In the genomic region with DNA sequence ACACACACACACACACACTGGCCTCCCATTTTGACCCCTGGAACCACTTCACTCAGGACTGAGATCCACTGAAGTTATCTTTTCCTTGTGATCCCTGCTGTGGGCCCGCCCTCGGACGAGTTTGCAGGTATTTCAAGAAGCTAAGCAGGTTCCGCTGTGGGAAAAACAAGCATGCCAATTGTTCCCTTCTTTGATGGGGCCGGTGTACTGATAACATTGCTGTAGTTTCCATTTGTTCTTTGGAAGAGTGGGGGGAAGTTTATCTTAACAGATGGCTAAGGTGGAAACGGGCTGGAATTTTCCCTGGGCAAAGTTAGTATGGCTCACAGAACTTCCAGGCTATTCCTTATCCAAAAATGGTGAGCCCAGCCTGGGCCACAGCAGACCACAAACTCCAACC, we compare ENCODE assay signal across 42 mouse cellular contexts. TPM values are rescaled to one million over a fixed set of nuclear protein-coding genes. Genes with fewer than 3 reads are reported as not detected.
"Had no signal": no experiment of that assay in that cellular context is flagged by ENCODE, and none has a peak within 500 bp of the region (broad histone marks: within the 10 kb centered on the region; RNA-seq: fewer than 3 reads in every experiment).

No protein-coding gene starts in this region.

- H3K36me3 ChIP-seq: heart, embryonic 10.5 days; heart, embryonic 12.5 days; heart, embryonic 13.5 days; heart, embryonic 15.5 days; hindbrain, embryonic 10.5 days; hindbrain, embryonic 12.5 days; hindbrain, embryonic 13.5 days; hindbrain, embryonic 15.5 days; kidney, embryonic 15.5 days had no signal

- H3K27me3 ChIP-seq: hindbrain, embryonic 12.5 days; hindbrain, embryonic 13.5 days; hindbrain, embryonic 15.5 days; kidney, embryonic 15.5 days had no signal

- H3K4me3 ChIP-seq: heart, adult 2 months; heart, embryonic 10.5 days; heart, embryonic 12.5 days; heart, embryonic 13.5 days; heart, embryonic 15.5 days; hindbrain, embryonic 10.5 days; hindbrain, embryonic 12.5 days; hindbrain, embryonic 13.5 days; hindbrain, embryonic 15.5 days; kidney, embryonic 15.5 days; layer of hippocampus, adult 2 months had no signal

- H3K4me1 ChIP-seq: hindbrain, embryonic 10.5 days; hindbrain, embryonic 12.5 days; hindbrain, embryonic 13.5 days; hindbrain, embryonic 15.5 days; kidney, embryonic 15.5 days had no signal

- H3K27ac ChIP-seq: heart, adult 2 months; heart, embryonic 10.5 days; heart, embryonic 13.5 days; heart, embryonic 15.5 days; hindbrain, embryonic 10.5 days; hindbrain, embryonic 12.5 days; hindbrain, embryonic 13.5 days; hindbrain, embryonic 14.5 days; hindbrain, embryonic 15.5 days; hindbrain, postnatal 0 days; kidney, embryonic 15.5 days; kidney, postnatal 0 days; layer of hippocampus, adult 2 months had no signal

- ATAC-seq: hindbrain, embryonic 16.5 days; hindbrain, postnatal 0 days; inflammation-experienced regulatory T-cells, adult 6 months had no signal

- H3K4me2 ChIP-seq: heart, embryonic 11.5 days; heart, embryonic 12.5 days; heart, embryonic 13.5 days; heart, embryonic 15.5 days; hindbrain, embryonic 12.5 days; hindbrain, embryonic 13.5 days; hindbrain, embryonic 14.5 days; hindbrain, embryonic 15.5 days; kidney, embryonic 15.5 days had no signal

- H3K9me3 ChIP-seq: heart, embryonic 10.5 days; heart, embryonic 13.5 days; heart, embryonic 15.5 days; hindbrain, embryonic 12.5 days; hindbrain, embryonic 13.5 days; hindbrain, embryonic 15.5 days; kidney, embryonic 15.5 days had no signal

- DNase-seq: heart, adult 18-20 months; heart, adult 2 months; heart, postnatal 10 days; heart, postnatal 14 days; heart, postnatal 36 days; heart, postnatal 4 days; kidney, adult 11 months; kidney, adult 18-20 months; kidney, adult 2 months; kidney, adult 8-10 months; kidney, adult 9 months; kidney, postnatal 10 days; kidney, postnatal 14 days; kidney, postnatal 25 days; kidney, postnatal 36 days; kidney, postnatal 4 days; layer of hippocampus, adult 9-11 months; layer of hippocampus, postnatal 36 days had no signal

- H3K9ac ChIP-seq: heart, embryonic 12.5 days; heart, embryonic 13.5 days; heart, embryonic 15.5 days; hindbrain, embryonic 12.5 days; hindbrain, embryonic 13.5 days; hindbrain, embryonic 14.5 days; hindbrain, embryonic 15.5 days; kidney, embryonic 15.5 days had no signal

RNA-seq across cellular contexts. Expression of a gene that starts 28.8 kb away (rescaled TPM):
- polyA plus RNA-seq: heart, adult 2 months; heart, embryonic 10.5 days; heart, embryonic 11.5 days; heart, embryonic 12.5 days; heart, embryonic 13.5 days; heart, embryonic 14.5 days; heart, embryonic 15.5 days; heart, embryonic 16.5 days; heart, postnatal 0 days; hindbrain, embryonic 10.5 days; hindbrain, embryonic 11.5 days; hindbrain, embryonic 12.5 days; hindbrain, embryonic 13.5 days; hindbrain, embryonic 14.5 days; hindbrain, embryonic 15.5 days; hindbrain, embryonic 16.5 days; hindbrain, postnatal 0 days; inflammation-experienced regulatory T-cells, adult 6 months; intestine, embryonic 14.5 days; kidney, adult 2 months; kidney, embryonic 14.5 days; kidney, embryonic 15.5 days; kidney, embryonic 16.5 days; kidney, postnatal 0 days; large intestine, adult 2 months had no signal
